Mouse (Mus musculus): ENCODE results near the gene Zfp106.

Gene Zfp106

DNA sequence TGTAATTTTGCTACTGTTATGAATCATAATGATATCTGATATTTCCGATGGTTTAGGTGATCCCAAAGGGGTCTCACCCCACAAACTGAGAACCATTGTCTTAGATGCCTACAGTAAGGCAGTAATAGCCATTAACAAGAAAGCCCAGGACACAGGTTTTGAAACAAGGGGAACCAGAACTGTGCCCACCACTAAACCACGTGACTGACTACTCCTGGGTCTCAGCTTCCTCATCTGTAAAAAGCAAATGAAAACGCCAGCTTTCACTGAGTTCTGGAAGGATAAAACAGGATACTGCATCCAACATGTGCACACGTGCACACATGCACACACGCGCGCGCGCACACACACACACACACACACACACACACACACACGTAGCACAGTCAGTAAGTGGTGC lies 93.9 kb downstream of the Zfp106 start:
- DNase-seq = no peak

DNA sequence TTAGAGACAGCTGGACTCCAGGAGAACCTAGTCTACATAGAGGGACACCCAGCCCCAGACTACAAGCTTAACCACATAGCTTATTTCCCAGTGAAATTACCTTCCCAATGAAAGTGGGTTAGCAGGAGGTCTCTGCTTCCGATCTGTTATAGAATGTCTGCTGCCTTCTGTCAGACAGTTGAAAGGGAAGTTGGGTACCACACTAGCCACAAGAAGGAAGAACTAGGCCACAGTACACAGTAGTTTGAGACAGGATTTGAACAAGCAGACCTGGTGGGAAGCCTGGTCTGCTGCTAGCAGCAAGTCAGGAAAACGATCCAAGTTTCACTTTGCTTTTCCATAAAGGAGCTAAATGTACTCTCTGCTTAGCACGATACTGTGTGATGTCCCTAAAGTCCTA lies 94.4 kb downstream of the Zfp106 start:
- DNase-seq = no peak

DNA sequence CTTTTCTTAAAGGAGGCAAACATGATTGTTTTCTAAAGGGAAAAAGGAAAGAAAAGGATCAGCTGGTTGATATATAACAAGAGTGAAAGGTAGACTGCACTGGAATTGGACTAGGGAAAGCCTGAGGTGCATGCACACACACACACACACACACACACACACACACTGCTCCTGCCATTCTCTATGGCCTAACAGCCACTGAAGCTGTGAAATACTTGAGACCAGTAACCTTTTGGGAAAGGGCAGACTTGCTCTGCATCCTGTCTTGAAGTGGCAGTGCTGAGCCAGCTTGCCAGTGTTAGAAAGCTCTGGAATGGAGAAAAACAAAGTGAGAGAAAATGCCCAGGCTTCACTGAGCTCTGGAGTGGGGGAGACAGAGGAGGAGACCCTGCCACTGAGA lies 95.6 kb downstream of the Zfp106 start:
- DNase-seq = no peak

DNA sequence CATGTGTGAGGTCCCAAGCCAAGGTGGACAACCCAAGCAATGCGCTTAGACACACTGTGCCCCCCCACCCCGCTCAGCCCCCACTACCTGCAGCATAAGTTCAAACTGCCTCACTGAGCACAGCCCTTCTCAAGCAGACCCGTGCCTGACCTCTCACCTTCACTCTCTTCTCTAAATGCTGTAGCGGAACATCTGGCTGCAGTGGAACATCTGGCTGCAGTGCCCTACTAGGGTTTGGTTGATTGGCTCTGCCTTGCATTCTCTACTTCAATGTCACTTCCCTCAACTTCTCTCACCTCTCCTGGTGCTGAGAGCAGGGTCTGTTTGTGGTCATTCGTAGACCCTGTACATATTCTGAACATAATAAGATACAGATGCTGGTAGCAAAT lies 98.3 kb downstream of the Zfp106 start:
- no peak for DNase-seq

DNA sequence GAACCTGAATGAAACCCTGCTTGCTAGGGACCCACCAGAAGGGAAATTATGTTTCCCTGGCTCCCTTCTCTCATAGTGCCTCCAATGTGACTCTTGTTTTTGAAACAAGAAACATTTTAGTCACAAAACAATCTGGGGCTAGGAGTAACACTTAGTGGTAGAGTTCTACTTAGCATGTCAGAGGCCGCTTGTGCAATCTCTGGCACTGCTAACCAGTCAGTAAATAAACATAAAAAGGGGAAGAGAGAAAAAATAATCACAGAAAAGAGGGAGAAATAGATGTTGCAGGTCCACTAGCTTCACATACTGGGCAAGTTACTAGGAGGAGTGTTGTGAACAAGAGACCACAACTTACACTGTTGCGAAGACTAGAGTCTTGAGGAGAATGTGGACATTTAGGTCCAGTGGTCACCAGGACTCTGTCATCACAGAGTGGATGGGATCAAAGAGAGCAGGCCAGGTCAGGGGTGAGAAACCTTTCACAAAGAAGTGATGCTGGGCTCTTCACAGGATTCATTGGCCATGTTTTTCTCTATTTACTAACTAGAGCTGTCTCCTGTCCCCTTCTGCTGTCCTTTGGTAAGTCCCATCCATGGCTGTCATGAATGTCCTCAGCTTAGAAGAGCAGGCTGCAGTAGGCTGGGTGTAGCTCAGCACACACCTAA lies 98.8 kb downstream of the Zfp106 start:
- DNase-seq = no peak

DNA sequence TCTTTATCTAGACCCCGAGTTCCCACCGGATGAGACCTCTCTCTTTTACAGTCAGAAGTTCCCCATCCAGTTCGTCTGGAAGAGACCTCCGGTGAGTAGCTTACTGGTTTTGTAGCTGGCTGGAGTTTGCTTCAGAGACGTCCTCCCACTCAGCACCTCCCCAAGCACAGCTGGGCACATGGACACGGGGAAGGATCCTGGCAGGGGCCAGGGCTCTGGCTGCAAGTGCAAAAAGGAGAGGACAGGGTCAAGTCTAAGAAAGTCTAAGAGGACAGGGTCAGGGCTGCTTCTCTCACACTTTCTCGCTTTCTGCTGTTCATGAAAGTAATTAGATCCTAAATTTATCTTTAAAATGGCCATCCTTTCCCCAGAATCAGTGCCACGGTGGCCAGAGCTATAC lies 99.6 kb downstream of the Zfp106 start:
- no peak for DNase-seq

DNA sequence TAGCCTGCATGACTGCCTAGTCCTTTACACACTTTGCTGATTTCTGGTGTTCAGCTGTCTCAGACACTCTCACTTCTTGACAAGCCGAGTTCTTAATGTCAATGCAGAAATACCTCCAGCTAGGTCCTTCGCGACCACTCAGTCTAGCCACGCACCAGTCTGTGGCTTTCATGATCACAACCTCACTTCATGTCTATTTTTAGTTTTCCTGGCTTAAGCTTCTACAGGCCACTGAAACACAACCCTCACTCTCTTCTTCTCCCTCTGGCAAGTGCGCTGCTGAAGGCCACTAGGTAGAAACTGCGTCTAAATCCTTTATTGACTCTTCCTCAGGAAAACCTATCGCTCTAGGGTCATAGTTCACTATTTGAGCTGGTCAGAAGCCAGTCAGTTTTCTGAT lies 100.3 kb downstream of the Zfp106 start:
- DNase-seq = no peak

DNA sequence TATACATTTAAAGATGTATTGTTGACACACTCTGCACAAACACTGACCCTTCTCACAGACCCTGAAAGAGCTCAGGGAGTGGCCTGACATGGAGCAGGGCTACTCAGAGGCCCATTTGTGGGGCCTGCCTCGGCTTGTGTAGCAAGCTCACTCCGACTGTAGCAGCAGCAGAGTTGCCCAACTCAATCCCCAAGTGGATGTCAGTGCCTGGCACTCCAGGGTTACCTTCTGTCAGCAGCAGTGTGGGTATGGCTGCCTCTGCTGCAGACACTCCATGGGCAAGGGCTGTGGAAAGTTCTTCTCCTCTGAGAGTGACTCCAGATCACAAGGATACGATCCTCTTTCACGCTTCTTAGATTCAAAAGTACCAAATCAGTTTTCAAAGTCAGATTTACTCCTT lies 103.4 kb downstream of the Zfp106 start:
- no peak for DNase-seq

All from kidney, postnatal 14 days (tissue).